Mouse (Mus musculus) splenic B cell, adult 2 months (primary cell): ENCODE measurements around the gene Igsf9.

Source experiments
- DNase-seq: peaks from one replicate; pipeline ENCODE4 v3.0.0-alpha.2; 2011; ENCODE audit warnings: low read depth, low spot score
- H3K27me3 ChIP-seq: 2 replicates; pipeline ENCODE4 v1.6.1; 2012; ENCODE audit warnings: mild to moderate bottlenecking, low read length, moderate library complexity, mixed read lengths; ENCODE audit not compliant: control insufficient read depth, poor library complexity, insufficient read depth, severe bottlenecking
- H3K36me3 ChIP-seq: 2 replicates; pipeline ENCODE4 v1.6.1; 2012; ENCODE audit warnings: mild to moderate bottlenecking, low read length, moderate library complexity, mixed read lengths; ENCODE audit not compliant: control insufficient read depth, poor library complexity, insufficient read depth, severe bottlenecking

Igsf9 gene

GRCm38 (mm10) chr1:172481540-172482280, at the start of gene Igsf9:
Gene Igsf9, plus strand, starts transcription at chr1:172481788.
- H3K36me3 ChIP-seq, result no peaks in the 10 kb centered on the region
- H3K27me3 ChIP-seq, result no peaks in the 10 kb centered on the region
- peak; percentile 94 for DNase-seq

DNA sequence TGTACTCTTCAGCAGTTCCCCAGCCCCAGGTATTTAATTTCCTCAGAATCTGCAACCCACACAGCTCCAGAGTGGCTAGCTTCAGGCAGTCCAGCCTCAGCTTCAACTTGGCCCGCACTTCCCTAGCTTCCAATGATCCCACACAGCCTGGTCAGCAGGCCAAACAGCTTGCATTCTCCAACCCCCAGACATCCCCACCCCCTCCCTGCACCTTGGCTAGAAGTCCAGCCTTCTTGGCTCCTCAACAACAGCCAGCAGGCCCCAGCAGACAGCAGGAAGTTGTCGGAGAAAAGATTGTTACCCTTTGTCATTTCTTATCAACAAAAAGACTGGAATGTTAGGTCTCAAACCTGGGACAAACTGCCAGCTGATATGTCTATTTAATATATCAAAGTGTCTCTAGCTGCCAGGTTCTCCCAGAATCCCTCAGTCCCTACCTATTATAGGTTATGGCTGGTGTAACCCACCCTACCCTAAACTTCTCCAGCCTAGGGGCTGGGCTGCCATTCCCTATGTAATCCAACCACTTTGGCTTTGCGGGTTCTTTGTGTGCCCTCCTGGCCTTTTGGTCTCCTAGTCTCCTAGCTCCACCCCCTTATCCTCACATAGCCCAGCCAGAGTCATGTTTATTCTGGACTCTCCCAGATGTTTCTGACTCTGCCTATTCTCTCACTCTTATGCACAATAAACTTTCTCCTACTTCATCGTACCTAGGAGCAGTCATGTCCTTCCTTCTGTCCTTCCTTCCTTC, 49.6 kb upstream of the Igsf9 start:
- DNase-seq, result no peak
- H3K36me3 ChIP-seq, result no peaks in the 10 kb centered on the region
- H3K27me3 ChIP-seq, result no peaks in the 10 kb centered on the region

- DNase-seq, result no peak
- no peaks in the 10 kb centered on the region for H3K36me3 ChIP-seq
- H3K27me3 ChIP-seq, result no peaks in the 10 kb centered on the region
Measured at GRCm38 (mm10) chr1:172432587-172432955, 49.0 kb upstream of the Igsf9 start.

- H3K36me3 ChIP-seq, result no peaks in the 10 kb centered on the region
- no peaks in the 10 kb centered on the region for H3K27me3 ChIP-seq
- no peak for DNase-seq
Measured at GRCm38 (mm10) chr1:172433012-172433850, 48.4 kb upstream of the Igsf9 start.

DNA sequence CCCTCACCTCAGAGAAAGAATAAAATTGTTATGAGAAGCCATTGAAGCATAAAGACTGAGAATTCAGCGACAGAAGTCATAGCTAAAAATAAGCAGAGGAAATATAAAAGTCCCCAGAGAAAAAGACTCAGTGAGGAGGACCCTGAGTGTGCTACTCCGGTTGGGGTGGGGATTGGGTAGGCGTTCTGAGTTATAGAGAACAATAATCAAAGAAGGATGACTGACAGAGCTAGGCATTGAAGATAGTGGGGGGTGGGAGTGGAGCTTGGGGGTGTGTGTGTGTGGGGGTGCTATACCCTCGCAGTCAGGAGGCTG, 47.8 kb upstream of the Igsf9 start:
- Histone ChIP-seq H3K36me3 (no peaks in the 10 kb centered on the region), H3K27me3 (no peaks in the 10 kb centered on the region)
- DNase-seq, result peak; percentile 65

DNA sequence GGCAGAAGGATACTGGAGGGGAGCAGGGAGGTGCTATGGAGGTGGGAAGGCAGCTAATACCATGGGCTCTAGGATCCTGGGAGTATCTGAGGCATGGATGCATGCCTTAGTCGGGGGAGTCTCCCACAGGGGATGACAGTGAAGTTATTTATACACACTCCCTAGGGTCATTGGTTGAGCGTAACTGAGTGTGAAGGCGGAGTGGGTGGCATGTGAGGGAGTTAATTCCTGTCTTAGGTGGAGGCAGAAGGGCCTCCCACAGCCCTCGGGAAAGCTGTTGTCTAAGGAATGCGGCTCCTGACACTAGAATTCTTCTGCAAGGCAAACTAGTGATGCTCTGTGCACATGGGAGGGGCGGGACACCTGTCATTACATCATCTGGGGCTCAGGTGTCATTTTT, 44.8 kb upstream of the Igsf9 start:
- no peak for DNase-seq
- no peaks in the 10 kb centered on the region for H3K27me3 ChIP-seq
- no peaks in the 10 kb centered on the region for H3K36me3 ChIP-seq

DNA sequence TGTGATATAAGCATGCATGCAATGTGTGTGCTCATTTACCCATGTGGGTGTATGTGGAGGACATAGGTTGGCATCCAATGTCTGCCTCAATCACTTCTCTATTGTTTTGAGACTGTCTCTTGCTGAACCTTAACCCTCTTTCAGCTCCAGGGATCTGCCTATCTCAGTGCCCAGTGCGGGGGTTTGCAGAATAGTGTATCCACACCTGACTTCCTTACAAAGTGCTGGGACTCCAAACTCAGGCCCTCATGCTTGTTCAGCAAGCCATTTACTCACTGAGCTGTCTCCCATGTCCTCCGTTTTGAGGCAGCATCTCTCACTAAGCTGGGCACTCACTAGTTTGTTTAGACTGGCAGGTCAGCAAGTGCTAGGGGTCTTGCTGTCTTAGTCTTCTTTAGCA, 43.0 kb upstream of the Igsf9 start:
- H3K27me3 ChIP-seq, result no peaks in the 10 kb centered on the region
- DNase-seq, result no peak

GRCm38 (mm10) chr1:172440521-172440920, 41.1 kb upstream of the Igsf9 start:
- Histone ChIP-seq H3K36me3 (no peaks in the 10 kb centered on the region), H3K27me3 (no peaks in the 10 kb centered on the region)
- no peak for DNase-seq

More for the DNA sequence above, 43.0 kb upstream of the Igsf9 start:
- no peaks in the 10 kb centered on the region for H3K36me3 ChIP-seq

DNA sequence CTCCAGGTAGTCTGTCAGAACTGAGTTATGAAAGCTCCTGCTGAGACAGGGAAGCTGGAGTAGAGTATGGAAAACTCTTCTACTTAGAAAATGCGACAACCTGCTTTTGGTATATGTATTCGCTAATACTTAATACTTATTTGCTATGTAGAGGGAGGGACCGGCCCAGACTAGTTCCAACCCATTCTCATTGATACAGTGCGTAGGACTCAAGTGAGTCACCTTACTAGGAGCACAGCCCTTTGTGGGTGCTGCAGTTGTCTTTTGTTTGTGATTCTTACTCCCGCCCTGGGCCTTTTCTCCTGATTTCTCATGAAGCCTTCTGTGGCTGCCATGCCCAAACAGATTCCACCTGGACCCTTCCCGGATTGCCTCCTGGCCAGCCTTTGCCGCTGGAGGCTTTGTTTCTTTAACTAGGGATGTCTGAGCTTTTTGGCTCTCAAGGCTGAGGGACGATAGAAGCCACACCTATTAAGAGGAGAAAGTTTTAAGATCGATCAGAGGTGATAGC, 39.6 kb upstream of the Igsf9 start:
- Histone ChIP-seq H3K27me3 (no peaks in the 10 kb centered on the region), H3K36me3 (no peaks in the 10 kb centered on the region)
- no peak for DNase-seq

- no peaks in the 10 kb centered on the region for H3K27me3 ChIP-seq
- no peaks in the 10 kb centered on the region for H3K36me3 ChIP-seq
- peak; percentile 48 for DNase-seq
Measured at GRCm38 (mm10) chr1:172450226-172450625, 31.4 kb upstream of the Igsf9 start.

GRCm38 (mm10) chr1:172450848-172451470, 30.6 kb upstream of the Igsf9 start:
- no peaks in the 10 kb centered on the region for H3K36me3 ChIP-seq
- peak; percentile 23 for DNase-seq
- H3K27me3 ChIP-seq, result no peaks in the 10 kb centered on the region

DNA sequence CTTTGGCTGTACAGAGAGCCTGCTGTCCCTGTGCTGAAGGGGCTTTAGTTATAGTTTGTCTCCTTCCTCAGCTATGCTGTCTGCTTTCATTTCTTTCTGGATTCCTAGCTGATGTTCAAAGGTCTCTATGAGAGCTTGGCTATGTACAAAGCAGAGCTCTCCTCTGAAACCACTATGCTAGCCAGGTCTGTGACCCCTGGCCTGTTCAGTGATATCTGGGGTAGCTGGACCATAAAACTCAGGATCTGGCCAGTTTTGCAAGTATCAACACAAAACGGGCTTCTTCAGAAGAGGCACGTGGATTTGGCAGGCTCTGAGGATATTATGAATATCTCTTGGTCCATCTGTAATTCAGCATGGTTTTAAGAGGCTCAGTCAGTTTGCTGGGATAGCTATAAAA, 28.7 kb upstream of the Igsf9 start:
- H3K36me3 ChIP-seq, result no peaks in the 10 kb centered on the region
- H3K27me3 ChIP-seq, result no peaks in the 10 kb centered on the region
- DNase-seq, result no peak

DNA sequence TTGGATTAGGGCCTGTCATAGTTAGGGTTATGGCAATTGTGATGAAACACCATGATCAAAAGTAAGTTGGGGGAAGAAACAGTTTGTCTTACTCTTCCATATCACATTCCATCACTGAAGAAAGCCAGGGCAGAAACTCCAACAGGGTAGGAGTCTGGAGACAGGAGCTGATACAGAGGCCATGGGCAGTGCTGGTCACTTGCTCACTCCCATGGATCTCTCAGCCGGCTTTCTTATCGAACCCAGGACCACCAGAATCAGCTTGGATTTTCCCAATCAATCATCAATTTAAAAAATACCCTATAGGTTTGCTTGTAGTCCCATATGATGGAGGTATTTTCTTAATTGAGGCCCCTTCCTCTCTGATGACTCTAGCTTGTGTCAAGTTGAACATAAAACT, 27.8 kb upstream of the Igsf9 start:
- H3K36me3 ChIP-seq, result no peaks in the 10 kb centered on the region
- DNase-seq, result no peak
- H3K27me3 ChIP-seq, result no peaks in the 10 kb centered on the region

GRCm38 (mm10) chr1:172455416-172455815, 26.2 kb upstream of the Igsf9 start:
- peak; percentile 64 for DNase-seq
- H3K27me3 ChIP-seq, result no peaks in the 10 kb centered on the region
- H3K36me3 ChIP-seq, result no peaks in the 10 kb centered on the region
